Mouse (Mus musculus): ENCODE measurements around the gene Ggact.

GRCm38 (mm10) chr14:122837018-122837417 lies 76.5 kb downstream of the Ggact start:
- TF ChIP-seq ZNF384 (IDR thresholded peaks at IDR 0.05; ENCODE audit: low read depth, low read length) = no peak
- no peak for TF ChIP-seq CHD2 (IDR thresholded peaks at IDR 0.05; ENCODE audit: low read depth, low read length)
- TF ChIP-seq HCFC1 (IDR thresholded peaks at IDR 0.05; ENCODE audit: borderline replicate concordance, insufficient read depth, low read length) = no peak

Measured in ES-E14 (cell line).